Mouse (Mus musculus): ENCODE data around the gene Eme2. TPM values are rescaled to one million over a fixed set of nuclear protein-coding genes. Genes with fewer than 3 reads are reported as not detected.

Gene Eme2
- polyA plus RNA-seq, 1 experiment from 2014 or later = 31.3 TPM

- no peak overlapping the region for H3K9ac ChIP-seq
- ATAC-seq = no peak
- no peaks in the 10 kb centered on the region for H3K4me1 ChIP-seq
- no peak overlapping the region for H3K27ac ChIP-seq
- 100% methylated on average over 3 of the region's 3 CpGs for WGBS
- H3K4me3 ChIP-seq = no peak overlapping the region
- H3K27me3 ChIP-seq = no peaks in the 10 kb centered on the region
- peaks cover 65% of the 10 kb centered on the region for H3K36me3 ChIP-seq (ENCODE audit: poor library complexity, severe bottlenecking)
- no peak overlapping the region for H3K4me2 ChIP-seq
- no peaks in the 10 kb centered on the region for H3K9me3 ChIP-seq (replicated peaks)
Observed at GRCm38 (mm10) chr17:24861785-24862184, 33.1 kb downstream of the Eme2 start.

GRCm38 (mm10) chr17:24860076-24860475, 34.8 kb downstream of the Eme2 start:
- ATAC-seq = no peak
- H3K4me3 ChIP-seq = no peak overlapping the region
- no peak overlapping the region for H3K27ac ChIP-seq
- no peak overlapping the region for H3K4me2 ChIP-seq
- no peak overlapping the region for H3K9ac ChIP-seq
- no peaks in the 10 kb centered on the region for H3K9me3 ChIP-seq (replicated peaks)
- H3K4me1 ChIP-seq = no peaks in the 10 kb centered on the region
- no peaks in the 10 kb centered on the region for H3K27me3 ChIP-seq
- peaks cover 75% of the 10 kb centered on the region for H3K36me3 ChIP-seq (ENCODE audit: poor library complexity, severe bottlenecking)
- 98% methylated on average over 8 of the region's 8 CpGs for WGBS

- Histone ChIP-seq H3K27me3 (no peaks in the 10 kb centered on the region), H3K9ac (no peak overlapping the region), H3K4me1 (no peaks in the 10 kb centered on the region), H3K4me2 (no peak overlapping the region), H3K36me3 (ENCODE audit: poor library complexity, severe bottlenecking) (peaks cover 75% of the 10 kb centered on the region), H3K4me3 (no peak overlapping the region), H3K27ac (no peak overlapping the region), H3K9me3 (replicated peaks) (no peaks in the 10 kb centered on the region)
- WGBS = 87% methylated on average over 6 of the region's 6 CpGs
- 0 out of 2 replicates have a peak, but pooled peaks have one; percentile 36 for ATAC-seq
Observed at GRCm38 (mm10) chr17:24858967-24859366, 35.9 kb downstream of the Eme2 start.

GRCm38 (mm10) chr17:24857831-24858470, 36.9 kb downstream of the Eme2 start:
- Histone ChIP-seq H3K4me2 (no peak overlapping the region), H3K9me3 (replicated peaks) (no peaks in the 10 kb centered on the region), H3K27me3 (no peaks in the 10 kb centered on the region), H3K9ac (no peak overlapping the region), H3K36me3 (ENCODE audit: poor library complexity, severe bottlenecking) (peaks cover 78% of the 10 kb centered on the region), H3K27ac (no peak overlapping the region), H3K4me1 (no peaks in the 10 kb centered on the region), H3K4me3 (no peak overlapping the region)
- ATAC-seq = no peak
- WGBS = 88% methylated on average over 8 of the region's 8 CpGs

GRCm38 (mm10) chr17:24856589-24856988, 38.3 kb downstream of the Eme2 start:
- no peak overlapping the region for H3K9ac ChIP-seq
- no peak overlapping the region for H3K4me2 ChIP-seq
- H3K4me1 ChIP-seq = no peaks in the 10 kb centered on the region
- 89% methylated on average over 13 of the region's 13 CpGs for WGBS
- H3K27ac ChIP-seq = no peak overlapping the region
- no peak overlapping the region for H3K4me3 ChIP-seq
- no peak for ATAC-seq
- H3K9me3 ChIP-seq (replicated peaks) = no peaks in the 10 kb centered on the region
- peaks cover 2% of the 10 kb centered on the region for H3K27me3 ChIP-seq
- peaks cover 71% of the 10 kb centered on the region for H3K36me3 ChIP-seq (ENCODE audit: poor library complexity, severe bottlenecking)

GRCm38 (mm10) chr17:24855838-24856464, 38.9 kb downstream of the Eme2 start:
- H3K4me2 ChIP-seq = no peak overlapping the region
- no peak overlapping the region for H3K4me3 ChIP-seq
- H3K36me3 ChIP-seq (ENCODE audit: poor library complexity, severe bottlenecking) = peaks cover 64% of the 10 kb centered on the region
- no peak overlapping the region for H3K27ac ChIP-seq
- no peaks in the 10 kb centered on the region for H3K9me3 ChIP-seq (replicated peaks)
- H3K4me1 ChIP-seq = peaks cover 4% of the 10 kb centered on the region
- H3K27me3 ChIP-seq = peaks cover 9% of the 10 kb centered on the region
- no peak for ATAC-seq
- H3K9ac ChIP-seq = no peak overlapping the region
- WGBS = 79% methylated on average over 3 of the region's 3 CpGs

- Histone ChIP-seq H3K9ac (peak overlapping the region; percentile 75), H3K4me3 (peak overlapping the region; percentile 70), H3K36me3 (ENCODE audit: poor library complexity, severe bottlenecking) (peaks cover 34% of the 10 kb centered on the region), H3K27me3 (peaks cover 9% of the 10 kb centered on the region), H3K4me2 (peak overlapping the region; percentile 89), H3K4me1 (peaks cover 23% of the 10 kb centered on the region), H3K27ac (no peak overlapping the region), H3K9me3 (replicated peaks) (no peaks in the 10 kb centered on the region)
- WGBS = 80% methylated on average over 10 of the region's 10 CpGs
- no peak for ATAC-seq
Observed at GRCm38 (mm10) chr17:24851381-24852125, 43.3 kb downstream of the Eme2 start.

- H3K4me1 ChIP-seq = peaks cover 23% of the 10 kb centered on the region
- ATAC-seq = no peak
- H3K4me3 ChIP-seq = peak overlapping the region; percentile 70
- H3K9ac ChIP-seq = peak overlapping the region; percentile 75
- H3K27ac ChIP-seq = no peak overlapping the region
- H3K27me3 ChIP-seq = peaks cover 9% of the 10 kb centered on the region
- peak overlapping the region; percentile 89 for H3K4me2 ChIP-seq
- WGBS = 2% methylated on average over 20 of the region's 20 CpGs
- H3K9me3 ChIP-seq (replicated peaks) = no peaks in the 10 kb centered on the region
- peaks cover 26% of the 10 kb centered on the region for H3K36me3 ChIP-seq (ENCODE audit: poor library complexity, severe bottlenecking)
Observed at GRCm38 (mm10) chr17:24850773-24851127, 44.1 kb downstream of the Eme2 start.

- H3K36me3 ChIP-seq (ENCODE audit: poor library complexity, severe bottlenecking) = peaks cover 21% of the 10 kb centered on the region
- peak; percentile 100 for ATAC-seq
Observed at GRCm38 (mm10) chr17:24850065-24850772, 44.7 kb downstream of the Eme2 start, which contains the start of gene Fahd1. Gene Fahd1, minus strand, starts transcription at chr17:24850364.

GRCm38 (mm10) chr17:24849733-24850064, 45.2 kb downstream of the Eme2 start:
- Histone ChIP-seq H3K4me3 (peak overlapping the region; percentile 70), H3K4me1 (peaks cover 23% of the 10 kb centered on the region), H3K9ac (peak overlapping the region; percentile 78), H3K4me2 (peak overlapping the region; percentile 89), H3K27ac (peak overlapping the region; percentile 85), H3K9me3 (replicated peaks) (no peaks in the 10 kb centered on the region), H3K27me3 (peaks cover 9% of the 10 kb centered on the region), H3K36me3 (ENCODE audit: poor library complexity, severe bottlenecking) (peaks cover 21% of the 10 kb centered on the region)
- 0% methylated on average over 21 of the region's 21 CpGs for WGBS
- no peak; the same call in 1 of the 2 replicates for ATAC-seq

More at GRCm38 (mm10) chr17:24850065-24850772, 44.7 kb downstream of the Eme2 start, which contains the start of gene Fahd1:
- Histone ChIP-seq H3K4me1 (peaks cover 23% of the 10 kb centered on the region), H3K4me2 (peak within 1 kb of the TSS; percentile 89), H3K27ac (peak within 1 kb of the TSS; percentile 85), H3K9ac (peak within 1 kb of the TSS; percentile 78), H3K4me3 (peak within 1 kb of the TSS; percentile 70), H3K9me3 (replicated peaks) (no peaks in the 10 kb centered on the region), H3K27me3 (peaks cover 9% of the 10 kb centered on the region)
- under 1% methylated on average over 52 of the region's 58 CpGs for WGBS

GRCm38 (mm10) chr17:24848600-24849031, 46.3 kb downstream of the Eme2 start:
- Histone ChIP-seq H3K27me3 (peaks cover 16% of the 10 kb centered on the region), H3K4me1 (peaks cover 23% of the 10 kb centered on the region), H3K4me3 (no peak overlapping the region), H3K36me3 (ENCODE audit: poor library complexity, severe bottlenecking) (peaks cover 11% of the 10 kb centered on the region), H3K27ac (no peak overlapping the region), H3K9me3 (replicated peaks) (no peaks in the 10 kb centered on the region), H3K9ac (no peak overlapping the region), H3K4me2 (peak overlapping the region; percentile 89; the same call in 1 of the 2 replicates)
- ATAC-seq = no peak

GRCm38 (mm10) chr17:24847386-24847785, 47.5 kb downstream of the Eme2 start:
- Histone ChIP-seq H3K27ac (no peak overlapping the region), H3K4me2 (no peak overlapping the region), H3K4me1 (peaks cover 23% of the 10 kb centered on the region), H3K4me3 (no peak overlapping the region), H3K27me3 (peaks cover 16% of the 10 kb centered on the region), H3K36me3 (ENCODE audit: poor library complexity, severe bottlenecking) (no peaks in the 10 kb centered on the region), H3K9ac (no peak overlapping the region), H3K9me3 (replicated peaks) (no peaks in the 10 kb centered on the region)
- no peak for ATAC-seq
- WGBS = 95% methylated on average over 1 of the region's 1 CpGs
